In genomic region chr3:21563454-21563853, GRCm38 (mm10) we compare ENCODE assay signal across 9 mouse cellular contexts.
DNase-seq lines count a peak whose midpoint lies in the region; ATAC-seq lines count a peak whose summit lies in the region.
"Had no signal": no experiment of that assay in that cellular context is flagged by ENCODE, and none has a peak within 500 bp of the region (broad histone marks: within the 10 kb centered on the region; RNA-seq: fewer than 3 reads in every experiment).

No protein-coding gene starts in this region.

- H3K9ac ChIP-seq in midbrain, embryonic 14.5 days (replicated peaks; ENCODE audit: low read length) = no peak overlapping the region
- no peak overlapping the region for H3K9ac ChIP-seq in midbrain, embryonic 16.5 days (ENCODE audit: low read depth, low read length)
- H3K9ac ChIP-seq: forebrain, embryonic 12.5 days had no signal

- ATAC-seq in midbrain, embryonic 14.5 days (ENCODE audit: low FRiP score, low TSS enrichment) = no peak
- ATAC-seq in midbrain, embryonic 16.5 days = no peak
- ATAC-seq in megakaryocyte, adult 5-6 weeks (ENCODE audit: poor library complexity, severe bottlenecking) = no peak

- H3K27ac ChIP-seq in midbrain, embryonic 14.5 days (replicated peaks; ENCODE audit: low read depth, low read length) = no peak overlapping the region
- no peak overlapping the region for H3K27ac ChIP-seq in midbrain, embryonic 16.5 days (ENCODE audit: low read length)

- 57% methylated on average over 3 of the region's 3 CpGs for WGBS in midbrain, embryonic 14.5 days
- 58% methylated on average over 3 of the region's 3 CpGs for WGBS in midbrain, embryonic 16.5 days

- no peaks in the 10 kb centered on the region for H3K9me3 ChIP-seq in midbrain, embryonic 14.5 days (ENCODE audit: control insufficient read depth, low read length)
- H3K9me3 ChIP-seq in midbrain, embryonic 16.5 days (replicated peaks; ENCODE audit: control insufficient read depth, low read length, poor library complexity, severe bottlenecking) = no peaks in the 10 kb centered on the region
- H3K9me3 ChIP-seq: forebrain, embryonic 12.5 days had no signal

- no peak overlapping the region for H3K4me3 ChIP-seq in midbrain, embryonic 14.5 days (replicated peaks; ENCODE audit: low read depth, low read length)
- no peak overlapping the region for H3K4me3 ChIP-seq in midbrain, embryonic 16.5 days (ENCODE audit: low read depth, low read length)
- H3K4me3 ChIP-seq: forebrain, embryonic 12.5 days had no signal

- H3K36me3 ChIP-seq in midbrain, embryonic 14.5 days (ENCODE audit: control insufficient read depth, insufficient read depth, low read length) = no peaks in the 10 kb centered on the region
- H3K36me3 ChIP-seq in midbrain, embryonic 16.5 days (ENCODE audit: control insufficient read depth, insufficient read depth, low read length) = no peaks in the 10 kb centered on the region
- H3K36me3 ChIP-seq: forebrain, embryonic 12.5 days had no signal

- no peaks in the 10 kb centered on the region for H3K27me3 ChIP-seq in midbrain, embryonic 14.5 days (ENCODE audit: control insufficient read depth, insufficient read depth, low read length)
- H3K27me3 ChIP-seq in midbrain, embryonic 16.5 days (ENCODE audit: control insufficient read depth, insufficient read depth, low read depth, low read length) = no peaks in the 10 kb centered on the region
- H3K27me3 ChIP-seq: forebrain, embryonic 12.5 days had no signal

- H3K4me2 ChIP-seq in midbrain, embryonic 14.5 days (ENCODE audit: low read length) = no peak overlapping the region
- no peak overlapping the region for H3K4me2 ChIP-seq in midbrain, embryonic 16.5 days (ENCODE audit: low read length)
- H3K4me2 ChIP-seq: forebrain, embryonic 12.5 days had no signal

- peaks cover 7% of the 10 kb centered on the region for H3K4me1 ChIP-seq in midbrain, embryonic 14.5 days (ENCODE audit: control insufficient read depth, insufficient read depth, low read length)
- peaks cover 14% of the 10 kb centered on the region for H3K4me1 ChIP-seq in midbrain, embryonic 16.5 days (ENCODE audit: control insufficient read depth, insufficient read depth, low read length)

- peak; percentile 6 for DNase-seq in adrenal gland, postnatal 14 days
- DNase-seq in adrenal gland, adult 8-10 months = no peak
- DNase-seq in midbrain, embryonic 14.5 days = peak; percentile 14
- peak; percentile 83 for DNase-seq in kidney, postnatal 14 days
- DNase-seq in spleen, adult 18-20 months = no peak
- no peak for DNase-seq in cerebellum, adult 11-12 months

Comparison
In these comparisons a context has a peak if more than half of its experiments do, and no peak if none do; other contexts are left out.
1. DNase-seq: peak in adrenal gland, postnatal 14 days (single experiment), midbrain, embryonic 14.5 days (single experiment) and kidney, postnatal 14 days (single experiment); none in adrenal gland, adult 8-10 months (single experiment), spleen, adult 18-20 months (0 of 2) and cerebellum, adult 11-12 months (single experiment).